Mouse (Mus musculus) gastrocnemius, postnatal 36 days (tissue): ENCODE measurements around the gene Acsf2. TPM values are rescaled to one million over a fixed set of nuclear protein-coding genes. Genes with fewer than 3 reads are reported as not detected.
A peak's percentile ranks its signal among the peaks of the same experiment; 100 is the strongest.

Source experiments
- DNase-seq, 2 experiments: peaks; one replicate each; pipeline ENCODE4 v3.0.0; 2022
- intact Hi-C: fragments of 180-260 bp; cut with DNase I; formaldehyde crosslinking; loops from one replicate; pipeline ENCODE4 v1.15.1; 2025
- total RNA-seq, 2 experiments: library from RNA; stranded (reverse); gene quantifications; 2 replicates each; pipeline ENCODE4 v1.2.3; 2021

Gene Acsf2
- total RNA-seq, 2 experiments from 2014 or later: 2.1 to 3.1 TPM

DNA sequence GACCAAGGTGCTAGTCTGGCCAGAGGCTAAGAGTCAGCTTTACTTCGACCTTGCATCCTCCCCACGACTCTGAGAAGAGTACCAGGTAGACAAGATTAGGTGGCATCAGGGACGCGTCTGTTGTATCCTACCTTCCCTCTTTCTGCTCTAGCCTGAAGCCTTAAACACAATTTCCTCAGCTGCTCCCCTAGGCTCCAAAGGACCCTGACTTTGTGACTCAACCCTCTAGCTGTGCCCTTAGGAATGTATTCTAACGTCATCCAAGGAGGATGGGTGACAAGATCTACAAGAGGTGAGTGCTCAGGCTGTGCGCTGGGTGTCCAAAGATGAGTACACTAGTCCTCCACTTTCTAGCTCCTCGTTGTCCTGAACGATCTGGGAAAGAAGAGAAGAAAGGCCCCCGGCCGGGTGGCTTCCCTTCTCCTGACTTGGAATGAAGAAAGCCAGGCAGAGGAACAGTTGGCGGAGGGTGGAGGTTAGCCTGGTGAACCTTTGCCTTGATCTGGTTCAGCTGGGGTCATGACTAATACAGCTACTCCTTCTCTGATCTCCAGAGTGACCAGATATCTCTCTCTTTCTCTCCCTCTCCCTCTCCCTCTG lies 785 bp upstream of the Acsf2 start:
- DNase-seq: no peak
- intact Hi-C loops: no loop called here

DNA sequence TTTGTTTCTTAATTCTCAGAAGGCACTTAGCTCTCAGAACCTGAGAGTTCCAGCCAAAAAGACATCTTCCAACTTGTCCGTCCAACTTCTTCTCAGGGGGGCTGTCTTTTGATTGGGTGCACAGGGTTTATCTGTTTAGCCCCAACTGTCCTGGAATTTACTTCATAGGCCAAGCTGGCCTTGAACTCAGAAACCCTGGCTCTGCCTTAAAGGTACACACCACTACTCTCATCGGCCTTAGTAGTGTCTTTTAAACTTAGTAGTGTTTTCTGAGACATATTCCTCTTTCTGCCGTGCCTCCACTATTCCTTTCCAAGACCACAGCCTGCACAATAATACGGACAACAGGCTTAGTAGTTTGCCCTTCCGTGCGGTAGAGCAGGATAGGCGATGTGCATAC lies 1.2 kb downstream of the Acsf2 start:
- intact Hi-C loops: no loop called here
- DNase-seq: no peak

DNA sequence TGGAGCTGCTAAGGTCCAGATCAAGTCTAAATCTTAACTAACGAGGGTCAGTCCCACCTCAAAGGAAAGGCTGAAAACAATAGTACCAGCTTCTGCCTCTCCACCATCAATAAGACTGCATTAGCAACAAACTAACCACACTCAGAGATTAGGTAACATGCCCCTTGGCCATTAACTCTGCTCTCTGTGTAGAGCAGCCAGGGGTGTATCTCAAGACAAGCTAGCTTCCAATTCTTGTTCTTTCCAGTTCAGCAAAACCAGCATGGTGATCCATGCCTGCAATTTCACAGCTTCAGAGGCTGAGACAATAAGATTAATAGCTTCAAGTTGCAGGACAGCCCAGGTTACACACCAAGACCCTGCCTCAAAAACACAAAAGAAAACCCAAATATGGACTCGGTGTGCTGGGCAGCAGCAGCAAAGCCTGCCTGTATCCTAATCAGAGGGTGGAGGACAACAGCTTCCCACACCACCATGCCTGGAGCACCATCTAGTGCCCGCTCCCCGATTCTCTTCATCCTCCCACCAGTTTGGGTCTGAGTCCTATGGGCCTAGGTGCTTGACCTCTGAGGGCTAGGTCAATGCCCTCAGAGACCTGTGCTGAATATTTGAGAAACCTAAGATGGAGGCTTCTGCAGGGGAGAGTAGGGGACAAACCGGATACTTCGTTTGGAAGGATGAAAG lies 3.1 kb downstream of the Acsf2 start:
- intact Hi-C loops: no loop called here
- no peak for DNase-seq

DNA sequence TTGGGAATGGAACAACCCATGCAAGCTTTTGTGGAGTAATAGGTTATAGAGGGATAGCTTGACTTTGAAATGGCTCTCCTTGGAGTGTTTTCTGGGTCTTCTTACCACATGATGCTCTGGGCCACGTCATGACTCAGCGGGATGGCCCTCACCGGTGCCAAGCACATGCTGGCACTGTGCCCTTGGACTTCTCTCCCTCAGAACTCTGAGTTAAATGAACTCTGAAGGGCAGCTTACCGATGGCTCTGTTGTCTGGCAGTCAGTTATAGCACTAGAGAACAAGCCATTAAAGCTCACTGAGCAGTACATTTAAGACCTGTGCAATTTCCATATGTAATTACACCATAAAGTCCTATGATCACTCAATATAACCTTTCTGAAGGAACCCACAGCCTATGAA lies 4.4 kb downstream of the Acsf2 start:
- intact Hi-C loops: no loop called here
- DNase-seq: no peak

DNA sequence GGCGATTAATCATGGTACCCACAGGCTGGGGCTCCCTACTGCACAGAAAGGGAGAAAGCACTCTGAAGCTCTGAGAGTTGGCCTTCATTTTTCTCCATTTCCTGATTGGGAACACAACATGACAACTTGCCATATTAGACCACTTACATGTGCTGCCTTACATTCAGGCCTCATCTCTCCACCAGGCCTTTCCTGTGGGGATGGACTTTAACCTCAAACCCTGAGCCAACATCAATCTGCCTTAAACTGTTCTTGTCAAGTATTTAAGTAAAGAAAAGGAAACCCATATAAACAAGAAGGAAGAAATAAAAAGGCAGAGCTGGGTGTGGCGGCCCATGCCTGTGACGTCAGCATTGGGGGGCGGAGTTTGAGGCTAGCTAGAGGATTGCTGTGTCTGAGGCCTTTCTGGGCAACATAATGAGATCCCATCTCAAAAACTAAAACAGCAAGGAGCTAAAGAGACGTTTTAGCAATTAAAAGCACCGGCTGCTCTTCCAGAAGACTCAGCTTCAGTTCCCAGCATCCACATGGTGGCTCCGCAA lies 5.3 kb downstream of the Acsf2 start:
- intact Hi-C loops: no loop called here
- DNase-seq: no peak

DNA sequence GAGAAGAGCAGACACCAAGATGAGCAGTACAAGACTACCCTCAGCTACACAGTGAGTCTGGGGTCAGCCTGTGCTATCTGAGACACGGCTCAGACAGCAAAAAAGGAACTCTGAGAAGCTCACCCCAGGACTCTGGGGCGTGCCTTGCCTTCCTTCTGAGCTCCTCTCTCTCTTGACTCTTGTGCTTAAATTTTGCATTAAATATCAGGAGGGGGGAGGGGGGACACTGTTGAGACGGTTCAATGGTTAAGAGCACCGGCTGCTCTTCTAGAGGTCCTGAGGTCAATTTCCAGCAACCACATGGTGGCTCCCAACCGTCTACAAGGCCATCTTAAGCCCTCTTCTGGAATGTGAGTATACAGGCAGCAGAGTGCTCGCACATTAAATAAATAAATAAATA lies 14.2 kb downstream of the Acsf2 start:
- intact Hi-C loops: no loop called here
- DNase-seq: no peak

DNA sequence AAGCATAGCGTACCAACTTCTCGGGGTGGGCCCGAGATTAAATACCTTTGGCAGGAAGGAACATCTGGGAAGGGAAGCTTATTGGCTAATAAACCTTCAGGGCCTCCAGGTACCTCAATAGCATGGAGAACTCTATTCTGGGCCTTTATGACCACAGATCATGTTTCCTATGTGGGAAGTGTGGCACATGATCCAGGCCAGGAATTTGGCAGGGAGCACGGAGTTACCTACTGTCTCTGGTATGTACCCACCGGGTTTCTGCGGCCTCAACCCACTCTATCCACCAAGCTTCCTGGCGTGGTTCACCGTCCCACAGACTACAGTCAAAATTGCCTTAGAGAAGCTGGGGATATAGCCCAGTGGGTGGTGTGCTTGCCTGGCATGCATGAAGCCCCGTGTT lies 16.6 kb downstream of the Acsf2 start:
- DNase-seq: no peak

DNA sequence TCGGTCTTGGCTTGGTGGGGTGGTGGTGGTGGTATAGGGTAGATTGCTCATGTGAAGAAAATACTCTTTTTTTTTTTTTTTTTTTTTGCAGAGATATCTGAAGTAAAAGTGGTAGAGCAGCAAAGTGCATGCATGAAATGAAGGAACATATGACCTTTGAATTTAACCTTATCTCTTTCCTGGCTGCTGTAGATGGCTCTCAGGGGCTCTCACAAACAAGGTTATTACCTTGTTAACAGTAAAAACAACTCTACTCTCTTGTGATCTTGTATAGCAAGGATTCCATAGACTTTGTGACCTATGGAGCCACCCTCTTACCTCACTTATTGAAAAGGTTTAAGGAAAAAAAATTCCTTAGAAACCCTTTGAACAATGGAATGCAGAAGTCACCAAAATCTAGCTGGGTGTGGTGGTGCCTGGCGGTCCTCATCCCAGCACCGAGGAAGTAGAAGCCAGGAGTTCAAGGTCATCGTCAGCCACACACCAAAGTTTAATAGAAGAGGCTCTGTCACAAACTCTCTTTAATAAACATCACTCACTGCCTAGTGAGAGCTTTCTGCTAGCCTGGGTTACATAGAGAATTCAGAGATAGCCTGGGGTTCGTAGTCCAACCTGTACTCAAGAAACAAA lies 21.4 kb downstream of the Acsf2 start:
- DNase-seq: no peak
- intact Hi-C loops: no loop called here

More for the DNA sequence above, 16.6 kb downstream of the Acsf2 start:
- intact Hi-C loops: no loop called here

DNA sequence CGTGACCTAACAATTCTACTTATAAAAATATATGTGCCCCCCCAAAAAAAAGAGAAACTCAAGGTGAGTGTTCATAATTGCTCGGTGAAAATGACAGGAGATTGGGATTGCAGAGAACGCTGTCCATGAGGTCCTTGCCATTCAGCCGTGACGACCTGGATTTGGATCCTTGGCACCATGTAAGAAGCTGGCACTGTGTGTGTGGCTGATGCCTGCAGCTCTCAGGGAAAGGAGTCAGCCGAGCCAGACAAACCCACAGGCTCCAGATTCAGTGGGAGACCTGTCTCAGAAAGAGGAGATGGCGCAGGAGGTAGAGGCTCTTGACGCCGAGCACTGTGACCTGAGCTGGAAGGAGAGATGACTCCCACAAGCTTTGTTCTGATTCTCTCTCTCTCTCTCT lies 25.3 kb downstream of the Acsf2 start:
- intact Hi-C loops: no loop called here
- DNase-seq: no peak

DNA sequence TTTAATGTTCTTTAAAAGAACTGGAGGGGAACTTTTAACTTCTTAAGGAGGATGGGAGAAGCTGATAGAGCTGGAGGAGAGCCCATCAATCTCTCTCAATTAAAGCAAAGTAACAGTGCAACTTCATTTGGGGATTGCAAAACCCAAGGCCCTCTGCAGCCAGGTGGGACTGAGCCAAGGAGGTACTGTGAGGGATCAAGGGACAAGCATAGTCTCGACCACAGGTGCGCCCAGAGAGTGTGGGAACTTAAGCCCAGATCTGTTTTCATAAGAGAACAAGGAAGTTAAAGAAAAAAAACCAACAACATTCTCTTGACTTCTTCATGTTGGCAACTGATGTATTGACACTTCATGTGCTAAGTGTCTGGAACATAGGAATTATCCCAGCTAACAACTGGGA lies 26.6 kb downstream of the Acsf2 start:
- no peak for DNase-seq
- intact Hi-C loops: no loop called here

DNA sequence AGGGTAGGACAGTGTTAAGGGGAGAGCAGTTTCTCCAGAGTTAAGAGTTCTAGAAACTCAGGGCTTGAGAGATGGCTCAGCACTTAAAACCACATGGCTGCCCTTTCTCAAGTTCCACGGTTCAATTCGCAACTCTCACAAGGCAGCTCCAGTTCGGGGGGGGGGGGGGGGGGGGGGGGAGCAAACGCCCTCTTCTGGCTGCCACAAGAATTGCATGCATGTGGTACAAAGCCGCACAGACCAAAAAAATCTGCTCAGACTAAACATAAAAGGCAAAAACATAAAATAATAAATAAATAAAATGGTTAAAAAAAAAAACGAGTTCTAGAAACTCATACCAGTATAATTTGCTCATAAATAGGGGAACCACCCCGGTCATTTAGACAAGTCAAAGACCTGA lies 27.1 kb downstream of the Acsf2 start:
- no peak for DNase-seq
- intact Hi-C loops: no loop called here

DNA sequence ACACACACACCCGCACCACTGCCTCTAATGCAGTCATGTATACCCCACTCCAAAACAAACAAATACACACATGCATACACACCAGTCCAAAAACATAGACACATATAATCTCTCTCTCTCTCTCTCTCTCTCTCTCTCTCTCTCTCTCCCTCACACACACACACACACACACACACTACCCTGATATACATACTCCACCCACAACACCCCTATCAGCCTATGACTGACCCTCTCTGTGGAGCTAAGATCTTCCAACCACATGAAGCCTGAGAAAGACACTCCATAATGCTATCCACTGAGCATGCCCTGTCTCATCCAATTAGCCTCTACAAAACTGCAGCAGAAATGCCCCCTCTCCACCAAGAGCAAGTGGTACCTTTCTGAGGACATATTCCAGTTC lies 29.8 kb downstream of the Acsf2 start:
- intact Hi-C loops: no loop called here
- DNase-seq: no peak

DNA sequence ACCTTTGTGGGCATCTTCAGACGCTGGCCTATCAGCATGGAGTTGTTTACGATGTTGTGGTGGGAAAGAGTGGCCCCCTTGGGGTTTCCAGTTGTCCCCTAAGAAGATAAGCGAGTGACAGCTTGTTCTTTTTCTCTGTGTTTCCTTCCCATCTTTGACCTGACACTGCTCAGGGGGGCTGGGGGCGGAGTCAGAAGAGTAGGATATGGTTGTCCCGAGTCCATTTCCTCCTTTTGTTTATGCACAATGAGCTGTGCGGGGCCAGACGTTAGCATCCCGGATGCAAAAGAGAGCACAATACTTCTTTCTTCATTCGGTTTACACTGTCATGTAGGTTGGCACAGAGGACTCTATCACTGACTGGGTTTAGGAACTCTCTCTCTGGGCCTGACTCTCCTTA lies 31.1 kb downstream of the Acsf2 start:
- intact Hi-C loops: no loop called here
- no peak for DNase-seq

DNA sequence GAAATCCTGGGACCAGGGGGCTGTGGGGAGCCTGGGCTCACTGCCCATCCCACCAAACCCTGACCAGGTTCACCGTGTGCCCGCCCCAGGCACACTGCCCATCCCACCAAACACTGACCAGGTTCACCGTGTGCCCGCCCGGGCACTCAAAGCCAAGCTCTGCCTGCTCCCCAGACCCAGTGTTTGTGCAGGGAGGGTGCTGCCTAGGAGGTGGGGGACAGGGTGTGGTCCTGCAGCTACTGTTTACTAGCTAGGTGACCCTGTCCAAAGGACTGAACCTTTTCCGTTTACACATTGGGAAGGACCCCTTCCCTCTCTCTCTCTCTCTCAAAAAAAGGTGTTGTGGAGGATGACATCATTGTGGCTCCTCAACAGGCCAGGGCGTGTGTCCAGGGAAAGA lies 34.3 kb downstream of the Acsf2 start:
- intact Hi-C loops: no loop called here
- no peak for DNase-seq

DNA sequence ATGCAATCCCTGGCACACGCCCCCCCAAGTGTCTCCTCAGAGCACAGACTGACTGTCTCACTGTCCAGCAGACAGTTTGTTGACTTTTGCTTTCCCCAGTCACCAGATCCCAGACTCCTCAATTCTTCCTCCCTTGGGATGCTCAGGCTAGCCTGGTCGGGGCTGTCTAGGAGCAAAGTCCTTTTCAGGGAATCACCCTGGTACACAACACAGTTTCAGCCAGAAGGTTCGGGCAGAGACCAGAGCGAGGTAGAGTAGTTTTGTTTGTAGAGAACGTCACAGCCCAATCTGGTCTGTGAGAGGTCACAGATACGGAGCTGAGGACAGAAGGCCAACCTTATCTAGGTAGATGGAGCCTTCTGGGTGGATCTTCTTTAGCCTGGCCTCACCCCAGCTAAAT lies 35.1 kb downstream of the Acsf2 start:
- no peak for DNase-seq
- intact Hi-C loops: no loop called here

DNA sequence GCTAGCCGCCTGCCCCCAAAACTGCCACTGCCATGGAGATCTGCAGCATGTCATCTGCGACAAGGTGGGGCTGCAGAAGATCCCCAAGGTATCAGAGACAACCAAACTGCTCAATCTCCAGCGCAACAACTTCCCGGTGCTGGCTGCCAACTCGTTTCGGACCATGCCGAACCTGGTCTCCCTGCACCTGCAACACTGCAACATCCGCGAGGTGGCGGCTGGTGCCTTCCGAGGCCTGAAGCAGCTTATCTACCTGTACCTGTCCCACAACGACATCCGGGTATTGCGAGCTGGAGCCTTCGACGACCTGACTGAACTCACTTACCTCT lies 36.6 kb downstream of the Acsf2 start:
- intact Hi-C loops: no loop called here
- no peak for DNase-seq

DNA sequence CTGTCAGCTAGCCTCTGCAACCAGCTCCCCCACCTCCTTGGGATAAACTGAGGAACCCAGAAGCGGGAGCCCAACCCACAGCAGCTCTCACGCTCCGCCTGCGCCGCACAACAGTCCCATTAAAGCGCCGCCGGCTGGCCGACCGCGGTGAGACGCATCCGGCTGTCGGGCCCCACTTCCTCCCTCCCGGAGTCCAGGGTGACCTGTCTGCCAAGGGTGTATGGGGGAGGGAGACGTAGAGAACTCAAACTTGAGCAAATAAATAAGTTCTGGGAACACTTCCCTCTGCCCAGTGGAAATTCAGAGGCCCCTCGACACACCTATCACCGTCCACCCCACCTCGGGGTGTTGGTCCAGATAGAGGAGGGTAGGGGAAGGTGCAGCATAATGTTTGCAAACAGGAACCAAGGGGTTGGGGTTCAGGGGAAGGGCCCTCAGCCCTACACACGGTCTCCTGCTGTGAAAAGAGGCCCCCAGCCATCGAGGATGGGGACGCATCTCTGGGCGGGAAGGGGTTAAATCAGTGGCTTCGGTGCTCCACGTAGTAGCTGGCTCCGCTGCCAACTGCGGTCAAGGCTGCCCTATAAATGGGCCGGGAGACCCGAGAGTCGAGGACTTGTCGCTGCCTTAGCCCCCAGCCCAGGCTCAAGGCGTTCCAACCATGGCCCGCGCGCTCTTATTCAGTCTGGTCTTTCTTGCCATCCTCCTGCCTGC lies 37.1 kb downstream of the Acsf2 start, which contains the start of gene Chad:
TSS of gene Chad (plus strand) at position 611 of the 714 bp plus-strand sequence.
- intact Hi-C loops: no loop called here
- peak in 1 of 2 experiments; percentile 21 for DNase-seq

DNA sequence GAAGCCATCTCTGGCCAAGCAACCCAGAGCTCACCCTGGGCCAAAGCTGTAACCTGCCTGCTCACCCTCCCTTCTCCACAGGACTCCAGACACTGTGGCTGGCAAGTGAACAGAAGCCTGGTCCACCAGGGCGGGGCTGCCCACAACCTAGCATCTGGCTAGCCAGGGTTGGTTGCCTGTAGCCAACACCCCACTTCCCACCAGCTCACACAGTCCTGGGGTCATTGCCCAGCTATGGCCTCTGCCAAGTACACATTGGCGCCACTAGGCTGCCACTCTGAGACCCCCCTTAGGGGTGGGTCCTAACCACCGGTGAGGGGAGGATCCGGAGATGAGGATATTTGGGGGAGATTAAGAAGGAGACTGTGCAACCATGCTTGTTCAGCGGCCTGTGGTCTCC lies 37.9 kb downstream of the Acsf2 start:
- intact Hi-C loops: no loop called here
- no peak for DNase-seq

DNA sequence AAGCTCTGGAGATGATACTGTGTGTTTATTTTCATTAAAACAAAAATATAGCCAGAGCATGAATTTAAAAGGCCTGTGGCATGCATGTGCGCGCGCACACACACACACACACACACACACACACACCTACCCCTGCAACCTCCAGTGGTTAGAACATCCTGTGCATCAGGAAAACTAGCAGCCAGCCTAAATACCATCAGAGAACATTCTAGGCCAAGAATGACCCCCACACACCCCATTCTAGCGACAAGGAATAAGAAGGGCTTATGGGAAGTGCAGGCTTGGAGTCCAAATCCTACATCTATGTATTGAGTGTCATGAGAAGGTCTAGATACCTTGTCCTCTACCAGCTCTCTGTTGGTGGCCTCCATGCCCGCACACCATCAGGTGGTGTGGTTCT lies 38.3 kb downstream of the Acsf2 start:
- intact Hi-C loops: no loop called here
- DNase-seq: no peak

DNA sequence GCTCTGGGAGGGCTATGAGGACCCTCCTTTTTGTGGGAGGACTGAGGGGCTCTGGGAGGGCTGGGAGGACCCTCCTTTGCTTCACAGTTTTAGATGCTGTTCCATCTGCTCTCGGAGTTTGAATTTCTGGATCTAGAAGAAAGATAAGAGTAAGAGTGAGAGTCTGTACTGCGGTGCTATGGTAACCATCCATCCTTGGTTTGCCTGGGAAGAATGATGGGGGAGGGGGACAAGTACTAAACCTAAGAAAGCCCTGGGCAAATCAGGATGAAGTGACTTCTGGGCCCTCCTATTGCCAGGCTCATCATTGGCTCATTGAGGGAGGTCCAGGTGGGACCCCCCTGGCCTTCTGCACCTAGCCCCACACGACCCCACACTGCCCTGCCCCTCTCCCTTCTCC lies 43.4 kb downstream of the Acsf2 start:
- DNase-seq: no peak
- intact Hi-C loops: no loop called here

DNA sequence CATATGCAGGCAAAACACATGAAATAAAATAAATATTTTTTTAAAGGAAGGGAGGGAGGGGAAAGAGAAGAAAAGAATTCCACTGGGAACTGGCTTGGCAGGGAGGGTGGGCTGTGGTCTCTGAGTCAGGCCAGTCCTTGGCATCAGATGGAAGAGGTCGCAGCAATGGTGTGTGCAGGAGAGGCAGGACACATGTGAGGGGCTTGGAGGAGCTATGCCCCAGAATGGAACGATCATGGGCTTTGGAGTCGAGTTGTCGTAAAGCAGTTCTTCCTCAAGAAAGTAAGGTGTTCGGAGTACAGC lies 51.3 kb downstream of the Acsf2 start:
- intact Hi-C loops: no loop called here
- DNase-seq: no peak
